Mouse (Mus musculus): ENCODE measurements around the gene Stx7. TPM values are rescaled to one million over a fixed set of nuclear protein-coding genes. Genes with fewer than 3 reads are reported as not detected.
"Not testable (repeated sequence)": the region's sequence is repeated elsewhere in the genome, so short reads cannot be mapped to it uniquely, and the experiment has no call there.

The Stx7 gene
- polyA plus RNA-seq (2014; fragmentation: Nextera tagmentation; extraction: Ambion mirVana), result 86.9 and 93.9 TPM in 2 replicates

DNA sequence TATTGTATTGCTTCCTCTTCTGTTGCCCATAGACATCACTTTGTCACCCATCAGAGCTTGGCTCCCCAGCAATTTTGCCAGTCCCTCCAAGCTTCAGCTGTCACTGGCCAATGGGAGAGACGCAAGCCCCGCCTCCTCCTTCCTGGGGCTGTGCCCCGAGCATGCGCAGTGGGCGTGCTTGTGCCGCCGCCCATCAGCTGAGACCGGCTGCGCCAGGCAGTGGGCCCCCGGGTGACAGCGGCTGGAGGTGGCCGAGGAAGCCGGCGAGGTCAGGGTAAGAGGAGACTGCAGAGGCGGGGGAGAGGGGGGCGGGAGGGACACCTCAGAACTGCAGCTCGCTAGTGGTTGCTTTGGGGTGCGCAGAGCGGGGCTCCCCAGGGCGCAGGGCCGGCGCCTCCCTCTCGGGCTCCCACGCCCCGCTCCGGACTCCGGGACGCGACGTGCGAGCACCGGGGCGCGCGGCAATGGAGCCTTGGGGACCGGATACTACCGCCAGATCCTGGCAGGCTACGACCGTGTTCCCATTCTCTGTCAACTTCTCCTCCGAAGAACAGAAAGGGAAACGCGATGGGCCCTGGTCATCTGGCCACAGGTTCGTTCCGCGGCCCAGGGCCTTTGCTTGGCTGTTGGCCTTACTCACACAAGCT is at the start of gene Stx7:
Gene Stx7, plus strand, starts transcription at position 168 of the 647 bp plus-strand sequence.
- Histone ChIP-seq H3K27ac (replicated peaks; ENCODE audit: low read depth, low read length) (no peak within 1 kb of the TSS), H3K9me3 (ENCODE audit: control insufficient read depth, low read length) (no peaks in the 10 kb centered on the region), H3K9ac (ENCODE audit: low read depth, low read length) (peak within 1 kb of the TSS; percentile 82), H3K27me3 (replicated peaks; ENCODE audit: control insufficient read depth, insufficient read depth, low read length) (no peaks in the 10 kb centered on the region), H3K4me1 (ENCODE audit: control insufficient read depth, insufficient read depth, low read length) (0 out of 2 replicates have a peak, but pooled peaks cover 6% of the 10 kb centered on the region), H3K4me2 (ENCODE audit: low read depth, low read length) (peak within 1 kb of the TSS; percentile 63), H3K4me3 (ENCODE audit: low read depth, low read length) (peak within 1 kb of the TSS; percentile 53), H3K36me3 (ENCODE audit: control insufficient read depth, insufficient read depth, low read length) (no peaks in the 10 kb centered on the region)
- peak; percentile 96 for DNase-seq (ENCODE audit: low spot score)
- under 1% methylated on average over 31 of the region's 45 CpGs for WGBS
- peak; percentile 98 for ATAC-seq (ENCODE audit: low read depth)

DNA sequence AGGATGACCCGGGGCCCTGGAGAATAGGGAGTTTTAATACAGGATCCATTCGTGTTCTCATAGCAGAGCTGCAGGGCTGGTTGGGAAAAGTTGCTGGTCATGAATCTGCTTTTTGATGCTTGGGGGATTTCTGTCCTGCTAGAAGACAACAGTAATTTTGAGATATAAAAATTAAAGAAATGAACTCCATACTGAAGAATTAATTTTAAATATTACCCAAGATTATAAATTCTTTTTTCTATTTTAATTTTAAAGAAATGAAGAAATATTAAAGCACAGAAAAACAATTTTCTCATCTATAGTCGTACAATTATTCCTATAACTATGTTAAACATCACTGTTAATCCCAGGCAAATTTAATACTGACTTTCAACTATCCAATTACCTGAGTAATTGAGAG is 47.3 kb upstream of the Stx7 start, which contains the start of gene Taar8c:
Gene Taar8c, minus strand, starts transcription at position 101 of the 400 bp plus-strand sequence.
- WGBS, result 73% methylated on average over 1 of the region's 3 CpGs
- not testable (repeated sequence) for H3K4me1 ChIP-seq (ENCODE audit: control insufficient read depth, insufficient read depth, low read length); H3K9me3 ChIP-seq (ENCODE audit: control insufficient read depth, low read length); DNase-seq (ENCODE audit: low spot score); H3K4me2 ChIP-seq (ENCODE audit: low read depth, low read length); H3K27me3 ChIP-seq (replicated peaks; ENCODE audit: control insufficient read depth, insufficient read depth, low read length); ATAC-seq (ENCODE audit: low read depth); H3K9ac ChIP-seq (ENCODE audit: low read depth, low read length); H3K4me3 ChIP-seq (ENCODE audit: low read depth, low read length); H3K36me3 ChIP-seq (ENCODE audit: control insufficient read depth, insufficient read depth, low read length); H3K27ac ChIP-seq (replicated peaks; ENCODE audit: low read depth, low read length)

DNA sequence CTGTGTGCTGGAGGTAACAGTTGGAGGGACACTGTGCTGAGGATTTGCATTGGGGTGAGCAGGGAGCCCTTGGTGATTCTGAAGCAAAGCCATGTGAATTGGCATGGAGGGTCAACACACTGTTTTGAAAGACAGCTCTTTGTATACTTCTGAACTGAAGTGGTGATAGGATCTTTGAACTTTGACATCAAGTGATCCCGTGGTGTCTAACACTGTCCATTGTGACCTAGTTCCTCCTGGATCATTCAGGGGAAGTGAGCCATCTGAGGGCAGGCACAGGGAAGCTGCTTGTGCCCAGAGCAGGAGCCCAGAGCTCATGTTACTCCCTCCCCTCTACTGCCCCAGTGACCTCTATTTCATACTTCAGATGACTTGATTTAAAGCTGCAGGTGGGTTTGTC is 45.8 kb upstream of the Stx7 start:
- not testable (repeated sequence) for H3K4me3 ChIP-seq (ENCODE audit: low read depth, low read length); H3K9ac ChIP-seq (ENCODE audit: low read depth, low read length); H3K36me3 ChIP-seq (ENCODE audit: control insufficient read depth, insufficient read depth, low read length); DNase-seq (ENCODE audit: low spot score); H3K27me3 ChIP-seq (replicated peaks; ENCODE audit: control insufficient read depth, insufficient read depth, low read length); H3K4me2 ChIP-seq (ENCODE audit: low read depth, low read length); H3K27ac ChIP-seq (replicated peaks; ENCODE audit: low read depth, low read length); ATAC-seq (ENCODE audit: low read depth); H3K4me1 ChIP-seq (ENCODE audit: control insufficient read depth, insufficient read depth, low read length); H3K9me3 ChIP-seq (ENCODE audit: control insufficient read depth, low read length)
- 8% methylated on average over 1 of the region's 1 CpGs for WGBS

DNA sequence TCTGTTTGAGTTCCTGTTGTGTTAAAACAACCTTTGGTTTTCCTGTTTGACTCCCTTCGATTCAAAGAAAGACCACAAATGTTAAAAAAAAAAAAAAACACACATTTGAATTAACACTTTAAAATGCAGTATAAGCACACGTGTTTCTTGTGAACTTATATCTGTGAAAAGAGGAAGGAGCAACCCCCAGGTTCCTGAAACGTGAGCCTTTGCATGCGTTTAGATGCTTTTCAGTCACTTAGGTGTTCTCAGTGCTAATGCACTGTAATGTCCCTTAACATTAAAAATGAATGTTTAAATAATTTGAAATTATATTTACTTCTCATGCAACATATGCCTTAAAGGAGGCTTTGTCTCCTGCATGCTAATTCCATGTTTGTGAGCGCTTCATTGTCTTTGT is 41.4 kb upstream of the Stx7 start:
- Histone ChIP-seq H3K4me3 (ENCODE audit: low read depth, low read length) (no peak overlapping the region), H3K27ac (replicated peaks; ENCODE audit: low read depth, low read length) (no peak overlapping the region), H3K4me1 (ENCODE audit: control insufficient read depth, insufficient read depth, low read length) (no peaks in the 10 kb centered on the region), H3K36me3 (ENCODE audit: control insufficient read depth, insufficient read depth, low read length) (no peaks in the 10 kb centered on the region), H3K9me3 (ENCODE audit: control insufficient read depth, low read length) (no peaks in the 10 kb centered on the region), H3K4me2 (ENCODE audit: low read depth, low read length) (no peak overlapping the region), H3K27me3 (replicated peaks; ENCODE audit: control insufficient read depth, insufficient read depth, low read length) (no peaks in the 10 kb centered on the region), H3K9ac (ENCODE audit: low read depth, low read length) (no peak overlapping the region)
- DNase-seq (ENCODE audit: low spot score), result no peak
- 44% methylated on average over 5 of the region's 5 CpGs for WGBS
- ATAC-seq (ENCODE audit: low read depth), result no peak

DNA sequence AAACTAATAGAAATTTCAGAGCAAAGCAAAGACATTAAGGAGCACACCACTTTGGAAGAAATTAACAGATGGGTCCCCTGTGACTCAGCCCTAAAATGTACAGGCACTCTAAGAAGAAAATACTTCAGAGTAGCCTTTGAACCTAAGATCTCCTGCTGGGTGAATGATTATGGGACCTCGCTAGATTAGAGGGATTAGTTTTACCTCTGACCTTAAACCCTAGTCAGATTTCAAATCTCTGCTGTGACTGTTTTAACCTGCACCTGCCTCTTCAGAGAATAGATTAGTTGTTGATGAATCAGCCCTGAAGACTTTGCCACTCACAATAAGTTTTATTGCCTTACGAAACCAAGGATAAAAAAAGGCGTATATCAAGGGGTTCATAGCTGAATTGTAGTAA is 40.9 kb upstream of the Stx7 start:
- DNase-seq (ENCODE audit: low spot score) (no peak), ATAC-seq (ENCODE audit: low read depth) (no peak)
- no peak overlapping the region for H3K27ac ChIP-seq (replicated peaks; ENCODE audit: low read depth, low read length)
- 63% methylated on average over 3 of the region's 3 CpGs for WGBS
- no peaks in the 10 kb centered on the region for H3K9me3 ChIP-seq (ENCODE audit: control insufficient read depth, low read length)
- no peak overlapping the region for H3K4me2 ChIP-seq (ENCODE audit: low read depth, low read length)
- H3K36me3 ChIP-seq (ENCODE audit: control insufficient read depth, insufficient read depth, low read length), result no peaks in the 10 kb centered on the region
- H3K4me1 ChIP-seq (ENCODE audit: control insufficient read depth, insufficient read depth, low read length), result no peaks in the 10 kb centered on the region
- H3K4me3 ChIP-seq (ENCODE audit: low read depth, low read length), result no peak overlapping the region
- no peak overlapping the region for H3K9ac ChIP-seq (ENCODE audit: low read depth, low read length)
- no peaks in the 10 kb centered on the region for H3K27me3 ChIP-seq (replicated peaks; ENCODE audit: control insufficient read depth, insufficient read depth, low read length)

DNA sequence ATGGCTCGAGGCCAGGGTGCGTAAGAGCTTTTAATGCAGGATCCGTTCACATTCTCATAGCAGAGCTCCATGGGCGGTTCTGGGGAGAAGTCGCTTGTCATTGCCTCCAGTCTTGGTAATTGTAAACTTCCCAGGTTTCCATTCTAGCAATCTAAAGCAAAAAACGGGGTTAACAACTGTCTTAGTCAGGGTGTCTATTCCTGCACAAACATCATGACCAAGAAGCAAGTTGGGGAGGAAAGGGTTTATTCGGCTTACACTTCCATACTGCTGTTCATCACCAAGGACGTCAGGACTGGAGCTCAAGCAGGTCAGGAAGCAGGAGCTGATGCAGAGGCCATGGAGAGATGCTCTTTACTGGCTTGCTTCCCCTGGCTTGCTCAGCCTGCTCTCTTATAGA is 39.7 kb upstream of the Stx7 start, which contains the start of gene Taar9:
Gene Taar9, minus strand, starts transcription at position 101 of the 400 bp plus-strand sequence.
- not testable (repeated sequence) for H3K4me1 ChIP-seq (ENCODE audit: control insufficient read depth, insufficient read depth, low read length); H3K27me3 ChIP-seq (replicated peaks; ENCODE audit: control insufficient read depth, insufficient read depth, low read length); H3K9ac ChIP-seq (ENCODE audit: low read depth, low read length); ATAC-seq (ENCODE audit: low read depth); H3K36me3 ChIP-seq (ENCODE audit: control insufficient read depth, insufficient read depth, low read length); H3K9me3 ChIP-seq (ENCODE audit: control insufficient read depth, low read length); H3K4me3 ChIP-seq (ENCODE audit: low read depth, low read length); H3K27ac ChIP-seq (replicated peaks; ENCODE audit: low read depth, low read length); H3K4me2 ChIP-seq (ENCODE audit: low read depth, low read length); DNase-seq (ENCODE audit: low spot score)
- WGBS, result 85% methylated on average over 7 of the region's 8 CpGs

DNA sequence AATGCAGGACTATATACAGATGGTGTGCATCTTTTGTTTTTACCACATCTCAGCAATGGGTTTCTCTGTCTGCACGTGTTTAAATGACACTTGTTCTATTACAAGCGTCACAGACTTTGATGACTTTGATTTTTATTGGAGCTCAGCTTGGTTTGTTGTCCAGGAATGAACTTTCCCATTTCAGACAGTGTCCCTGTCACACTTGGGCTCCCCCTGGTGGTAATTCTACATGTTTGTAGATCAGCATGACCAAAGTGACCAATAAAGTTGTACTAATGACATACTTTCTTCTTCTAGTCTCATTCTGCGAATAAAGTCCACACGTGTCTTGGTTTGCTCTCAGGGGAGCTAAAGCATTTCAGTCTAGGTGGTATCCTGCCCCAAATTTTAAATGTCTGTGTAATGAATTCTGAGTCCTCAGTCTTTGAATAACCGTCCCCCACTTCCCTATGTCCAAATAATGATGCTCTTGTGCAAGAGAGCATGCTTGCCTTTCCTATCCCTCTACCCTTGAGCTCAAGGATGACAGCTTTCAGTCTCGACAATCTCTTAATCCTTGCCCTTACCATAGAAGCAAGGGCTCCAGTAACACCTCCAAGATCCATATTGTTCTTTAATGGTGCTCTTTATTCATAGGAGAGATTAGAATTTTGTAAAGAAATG is 37.9 kb upstream of the Stx7 start:
- H3K4me3 ChIP-seq (ENCODE audit: low read depth, low read length), result no peak overlapping the region
- peaks cover 7% of the 10 kb centered on the region; the same call in 1 of the 2 replicates for H3K9me3 ChIP-seq (ENCODE audit: control insufficient read depth, low read length)
- no peaks in the 10 kb centered on the region for H3K4me1 ChIP-seq (ENCODE audit: control insufficient read depth, insufficient read depth, low read length)
- H3K36me3 ChIP-seq (ENCODE audit: control insufficient read depth, insufficient read depth, low read length), result no peaks in the 10 kb centered on the region
- no peak overlapping the region for H3K27ac ChIP-seq (replicated peaks; ENCODE audit: low read depth, low read length)
- H3K27me3 ChIP-seq (replicated peaks; ENCODE audit: control insufficient read depth, insufficient read depth, low read length), result no peaks in the 10 kb centered on the region
- ATAC-seq (ENCODE audit: low read depth), result no peak
- no peak overlapping the region for H3K4me2 ChIP-seq (ENCODE audit: low read depth, low read length)
- DNase-seq (ENCODE audit: low spot score), result peak; percentile 64
- 42% methylated on average over 6 of the region's 6 CpGs for WGBS
- no peak overlapping the region for H3K9ac ChIP-seq (ENCODE audit: low read depth, low read length)

DNA sequence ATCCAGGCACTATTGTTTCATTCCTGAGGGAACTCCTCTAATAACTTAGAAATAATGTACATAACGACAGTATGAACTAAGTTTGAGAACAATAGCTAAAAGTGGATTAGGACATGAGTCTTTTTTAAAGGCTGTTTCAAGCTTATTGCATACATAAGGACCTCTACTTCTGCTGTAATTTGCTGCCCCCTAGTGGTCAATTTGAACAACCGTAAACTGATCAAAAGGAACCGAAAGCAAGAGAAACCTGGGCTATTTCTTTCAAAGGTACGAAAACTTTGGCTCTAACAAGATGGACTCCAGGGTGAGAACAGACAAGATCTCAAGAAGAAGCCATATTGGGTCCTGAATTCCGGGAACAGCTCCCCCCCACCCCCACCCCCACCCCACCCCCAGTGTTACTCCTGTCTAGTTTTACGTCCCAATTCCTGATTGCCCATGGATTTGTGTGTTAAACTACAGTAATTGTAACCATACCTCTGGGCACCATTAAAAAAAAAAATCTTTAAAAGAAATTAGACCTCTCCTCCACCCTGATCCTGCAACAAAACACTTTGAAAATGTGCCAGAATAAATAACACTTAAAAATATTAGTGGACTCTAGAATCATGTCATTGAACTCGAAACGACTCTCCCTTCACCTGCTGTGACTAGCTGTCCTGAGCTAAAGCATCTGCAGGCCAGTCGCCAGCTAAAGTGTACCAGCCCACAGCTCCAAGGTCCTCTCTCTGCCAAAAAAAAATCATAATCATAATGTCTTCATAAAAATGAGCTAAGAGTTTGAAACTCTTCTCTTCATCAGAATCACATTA is 17.4 kb upstream of the Stx7 start:
- peak overlapping the region; percentile 21 for H3K4me3 ChIP-seq (ENCODE audit: low read depth, low read length)
- ATAC-seq (ENCODE audit: low read depth) (peak; percentile 89), DNase-seq (ENCODE audit: low spot score) (peak; percentile 94)
- peak overlapping the region; percentile 3; the same call in 1 of the 2 replicates for H3K9ac ChIP-seq (ENCODE audit: low read depth, low read length)
- 0 out of 2 replicates have a peak, but pooled peaks cover 6% of the 10 kb centered on the region for H3K4me1 ChIP-seq (ENCODE audit: control insufficient read depth, insufficient read depth, low read length)
- H3K4me2 ChIP-seq (ENCODE audit: low read depth, low read length), result peak overlapping the region; percentile 50
- H3K36me3 ChIP-seq (ENCODE audit: control insufficient read depth, insufficient read depth, low read length), result no peaks in the 10 kb centered on the region
- WGBS, result 22% methylated on average over 9 of the region's 9 CpGs
- H3K9me3 ChIP-seq (ENCODE audit: control insufficient read depth, low read length), result no peaks in the 10 kb centered on the region
- H3K27me3 ChIP-seq (replicated peaks; ENCODE audit: control insufficient read depth, insufficient read depth, low read length), result no peaks in the 10 kb centered on the region
- no peak overlapping the region for H3K27ac ChIP-seq (replicated peaks; ENCODE audit: low read depth, low read length)
